Mouse (Mus musculus): Measurements from ENCODE around the gene Ednra.

Ednra gene

DNA sequence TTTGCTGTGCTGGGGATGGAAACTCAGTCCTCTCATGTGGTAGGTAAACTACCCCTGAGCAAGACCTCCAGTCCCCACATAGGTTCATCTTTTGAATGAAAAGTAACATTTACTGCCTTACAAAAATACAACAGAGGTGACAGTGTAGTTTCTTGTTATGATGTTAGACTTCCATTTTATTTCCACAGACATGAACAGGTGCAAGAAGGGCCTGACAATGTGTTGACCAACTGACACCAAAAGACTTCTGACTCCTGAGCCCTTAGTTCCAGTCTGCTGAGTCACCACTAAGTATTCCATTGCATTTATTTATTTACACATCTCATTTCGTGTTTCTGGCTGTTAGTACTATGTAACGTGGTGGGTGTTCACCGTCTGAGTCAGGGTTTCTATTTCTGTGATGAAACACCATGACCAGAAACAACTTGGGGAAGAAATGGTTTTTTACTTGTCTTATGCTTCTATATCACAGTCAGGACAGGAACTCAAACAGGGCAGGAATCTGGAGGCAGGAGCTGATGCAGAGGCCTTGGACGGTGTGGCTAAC, 64.7 kb downstream of the Ednra start:
- DNase-seq (ENCODE audit: low read depth in 2 of 2, low spot score in 2 of 2): no peak

GRCm38 (mm10) chr8:77658356-77658755, 65.9 kb downstream of the Ednra start:
- DNase-seq (ENCODE audit: low read depth in 2 of 2, low spot score in 2 of 2): no peak

- DNase-seq (ENCODE audit: low read depth in 2 of 2, low spot score in 2 of 2): no peak
Observed at GRCm38 (mm10) chr8:77650646-77651190, 73.5 kb downstream of the Ednra start.

DNA sequence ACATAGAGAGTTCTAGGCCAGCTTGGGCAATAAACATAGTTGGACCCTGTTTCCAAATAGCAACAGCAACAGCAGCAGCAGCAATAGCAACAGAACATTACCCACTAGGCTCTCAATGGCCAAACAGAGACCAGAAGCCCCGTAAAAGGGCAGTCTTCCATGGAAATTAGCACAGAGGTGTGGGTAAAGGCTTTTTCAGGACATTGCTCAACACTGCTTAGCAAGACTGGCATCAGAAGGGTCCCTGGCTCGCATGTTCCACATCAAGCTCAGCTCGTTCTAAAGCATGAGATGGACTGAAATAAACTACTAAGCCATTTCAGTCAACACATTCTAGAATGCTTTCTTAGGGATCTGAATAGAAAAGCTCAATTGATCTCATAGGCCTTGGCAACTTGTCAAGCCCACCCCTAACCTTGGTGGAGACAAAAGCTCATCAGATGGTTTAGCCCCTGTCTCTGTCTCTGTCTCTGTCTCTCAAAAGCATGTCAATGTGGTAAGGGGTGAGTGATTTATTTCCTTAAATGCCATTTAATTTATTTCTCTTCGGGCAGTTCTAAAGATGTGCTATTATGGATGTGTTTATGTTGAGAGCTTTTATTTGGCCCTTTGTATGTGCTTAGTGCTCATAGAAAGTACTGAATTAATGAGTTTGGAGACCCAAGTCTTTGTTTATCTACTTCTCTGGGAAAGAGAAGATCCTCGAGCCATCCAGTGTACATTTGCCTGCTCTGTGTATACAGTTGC, 84.0 kb downstream of the Ednra start:
- DNase-seq (ENCODE audit: low read depth in 2 of 2, low spot score in 2 of 2): no peak

GRCm38 (mm10) chr8:77637593-77637992, 86.7 kb downstream of the Ednra start:
- no peak for DNase-seq (ENCODE audit: low read depth in 2 of 2, low spot score in 2 of 2)

- DNase-seq (ENCODE audit: low read depth in 2 of 2, low spot score in 2 of 2): no peak
Observed at GRCm38 (mm10) chr8:77634035-77634434, 90.2 kb downstream of the Ednra start.

DNA sequence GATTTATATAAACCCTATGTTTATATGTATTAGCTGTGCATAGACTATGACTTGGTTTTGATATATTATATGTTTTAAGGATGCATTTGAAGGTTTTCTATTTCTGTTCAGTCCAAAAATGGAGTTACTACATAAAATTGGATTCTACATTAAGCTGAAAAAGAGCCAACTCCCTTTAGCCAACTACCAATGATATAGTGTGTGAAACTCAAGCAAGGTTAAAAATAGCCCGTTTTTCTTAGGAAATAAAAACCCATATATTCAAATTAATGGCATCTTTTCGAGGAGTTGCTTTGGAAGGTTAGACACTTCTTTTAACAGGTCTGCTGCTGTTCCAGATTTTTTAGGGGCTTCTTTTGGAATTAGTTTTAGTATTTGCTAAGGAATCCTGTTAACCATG, 91.1 kb downstream of the Ednra start:
- DNase-seq (ENCODE audit: low read depth in 2 of 2, low spot score in 2 of 2): no peak

DNA sequence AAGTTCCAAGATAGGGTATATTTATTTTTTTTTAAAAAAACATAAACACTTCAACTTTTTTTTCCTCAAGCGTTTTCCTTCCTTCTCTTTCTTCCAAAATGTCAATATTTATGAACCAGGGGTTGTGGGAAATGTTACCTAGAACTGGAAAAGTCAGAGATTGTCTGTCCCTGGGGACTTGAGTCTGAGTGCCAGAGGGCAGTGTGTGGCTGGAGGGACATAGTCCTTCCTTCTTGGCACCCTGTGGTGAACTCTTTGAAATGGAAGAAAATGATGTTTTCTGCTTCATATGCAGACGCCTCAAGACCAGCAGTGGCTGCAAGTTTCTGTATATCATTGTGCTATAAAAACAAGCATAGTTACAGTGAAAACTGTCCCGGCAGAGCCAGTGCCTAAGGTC, 93.6 kb downstream of the Ednra start:
- DNase-seq (ENCODE audit: low read depth in 2 of 2, low spot score in 2 of 2): no peak

DNA sequence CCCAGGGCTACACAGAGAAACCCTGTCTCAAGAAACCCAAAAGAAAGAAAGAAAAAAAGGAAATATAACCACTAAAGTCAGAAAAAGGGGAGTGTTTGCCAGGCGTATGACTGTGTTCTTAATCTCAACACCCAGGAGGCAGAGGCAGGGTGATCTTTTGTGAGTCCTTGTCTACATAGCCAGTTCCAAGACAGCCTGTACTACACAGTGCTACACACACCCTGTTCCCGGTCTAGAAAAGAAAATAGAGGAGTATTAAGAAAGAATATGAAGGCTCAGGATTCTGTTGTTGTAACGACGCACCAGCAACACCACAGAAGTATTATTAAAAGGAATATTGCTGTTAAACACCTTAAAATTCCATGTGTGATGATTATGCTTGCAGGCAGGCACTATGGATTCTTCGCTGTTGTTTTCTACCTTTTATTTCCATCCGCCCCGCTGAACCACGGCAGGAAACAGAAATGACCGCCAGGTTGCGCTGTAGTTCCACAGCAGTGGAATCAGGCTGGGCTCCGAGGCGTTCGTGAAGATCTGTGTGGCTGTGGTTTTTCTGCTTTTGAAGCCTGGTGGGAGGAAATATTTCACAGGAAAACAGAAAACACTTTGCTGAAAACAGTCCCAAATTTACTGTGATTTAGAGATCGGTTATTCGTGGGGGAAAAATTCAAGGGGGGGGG, 94.3 kb downstream of the Ednra start:
- DNase-seq (ENCODE audit: low read depth in 2 of 2, low spot score in 2 of 2): peak; percentile 58 to 72

- DNase-seq (ENCODE audit: low read depth in 2 of 2, low spot score in 2 of 2): no peak
Observed at GRCm38 (mm10) chr8:77623677-77624209, 100.5 kb downstream of the Ednra start.

GRCm38 (mm10) chr8:77617916-77618315, 106.3 kb downstream of the Ednra start:
- no peak for DNase-seq (ENCODE audit: low read depth in 2 of 2, low spot score in 2 of 2)

Data from CD8-positive naive resting alpha-beta T cell, adult 2 months (primary cell).